Mouse (Mus musculus): Measurements from ENCODE around the gene Hoxb3. TPM values are rescaled to one million over a fixed set of nuclear protein-coding genes. Genes with fewer than 3 reads are reported as not detected.

Hoxb3 gene
- polyA plus RNA-seq, 1 experiment from 2014 or later = 1.1 TPM

- no peak for ATAC-seq
- 0 out of 2 replicates have a peak overlapping the region, but pooled peaks have one; percentile 3 for H3K4me3 ChIP-seq (ENCODE audit: low read depth, low read length)
- H3K9ac ChIP-seq (ENCODE audit: low read depth, low read length) = peak overlapping the region; percentile 55; the same call in 1 of the 2 replicates
- peaks cover 67% of the 10 kb centered on the region for H3K27me3 ChIP-seq (replicated peaks; ENCODE audit: control insufficient read depth, insufficient read depth, low read length)
- H3K27ac ChIP-seq (ENCODE audit: low read depth, low read length) = peak overlapping the region; percentile 21; the same call in 1 of the 2 replicates
- no peaks in the 10 kb centered on the region for H3K4me1 ChIP-seq (replicated peaks; ENCODE audit: control insufficient read depth, insufficient read depth, low read length)
- H3K36me3 ChIP-seq (ENCODE audit: control insufficient read depth, insufficient read depth) = no peaks in the 10 kb centered on the region
- H3K4me2 ChIP-seq (replicated peaks; ENCODE audit: low read depth) = peak overlapping the region; percentile 63
- WGBS = 63% methylated on average over 6 of the region's 6 CpGs
- TF ChIP-seq CTCF (IDR thresholded peaks at IDR 0.05; ENCODE audit: low read depth) = no peak
- no peaks in the 10 kb centered on the region for H3K9me3 ChIP-seq (ENCODE audit: control insufficient read depth)
These were observed 17.5 kb upstream of the Hoxb3 start for GRCm38 (mm10) chr11:96305505-96306182.

DNA sequence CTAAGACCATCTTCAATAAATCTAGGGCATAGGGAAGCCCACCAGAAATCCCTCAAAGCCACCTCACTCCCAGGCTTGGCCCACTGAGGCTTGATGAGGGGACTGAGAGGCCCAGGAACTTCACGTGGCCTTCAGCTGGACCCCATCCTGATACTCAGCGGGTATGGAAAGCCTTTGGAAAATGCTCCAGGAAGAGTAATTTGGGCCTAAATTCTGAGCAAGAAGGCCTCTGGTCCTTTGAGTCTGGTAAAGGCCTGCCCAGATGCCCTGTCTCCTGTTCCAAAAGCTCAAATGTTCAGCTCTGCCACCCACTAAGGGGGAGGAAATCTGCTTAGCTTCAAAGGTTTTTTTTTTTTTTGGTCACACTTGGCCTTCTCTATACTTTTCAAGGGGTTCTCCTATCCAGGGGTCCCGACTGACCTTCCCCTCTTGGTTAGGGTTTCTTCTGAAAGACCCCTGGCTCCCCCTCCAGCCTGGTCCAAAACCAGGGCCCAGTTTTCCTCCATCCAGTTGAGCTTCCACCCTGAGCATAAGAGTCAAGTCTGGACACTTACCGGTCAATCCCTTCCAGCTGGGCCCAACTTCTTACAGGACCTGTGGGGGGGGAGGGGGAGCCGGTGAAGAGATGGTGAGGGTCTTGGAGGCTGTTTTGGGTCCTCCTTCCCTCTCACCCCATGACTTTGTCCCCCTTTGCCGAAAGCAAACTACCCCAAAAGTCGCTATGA, 16.8 kb upstream of the Hoxb3 start:
- Histone ChIP-seq H3K4me2 (replicated peaks; ENCODE audit: low read depth) (peak overlapping the region; percentile 63), H3K36me3 (ENCODE audit: control insufficient read depth, insufficient read depth) (no peaks in the 10 kb centered on the region), H3K9me3 (ENCODE audit: control insufficient read depth) (no peaks in the 10 kb centered on the region), H3K4me3 (ENCODE audit: low read depth, low read length) (peak overlapping the region; percentile 27), H3K9ac (ENCODE audit: low read depth, low read length) (peak overlapping the region; percentile 27; the same call in 1 of the 2 replicates), H3K27ac (ENCODE audit: low read depth, low read length) (0 out of 2 replicates have a peak overlapping the region, but pooled peaks have one; percentile 11), H3K27me3 (replicated peaks; ENCODE audit: control insufficient read depth, insufficient read depth, low read length) (peaks cover 63% of the 10 kb centered on the region), H3K4me1 (replicated peaks; ENCODE audit: control insufficient read depth, insufficient read depth, low read length) (no peaks in the 10 kb centered on the region)
- no peak for TF ChIP-seq CTCF (IDR thresholded peaks at IDR 0.05; ENCODE audit: low read depth)
- WGBS = 31% methylated on average over 7 of the region's 7 CpGs
- no peak for ATAC-seq

- Histone ChIP-seq H3K4me1 (replicated peaks; ENCODE audit: control insufficient read depth, insufficient read depth, low read length) (no peaks in the 10 kb centered on the region), H3K4me2 (replicated peaks; ENCODE audit: low read depth) (peak overlapping the region; percentile 63), H3K27me3 (replicated peaks; ENCODE audit: control insufficient read depth, insufficient read depth, low read length) (peaks cover 58% of the 10 kb centered on the region), H3K9ac (ENCODE audit: low read depth, low read length) (no peak overlapping the region), H3K27ac (ENCODE audit: low read depth, low read length) (no peak overlapping the region), H3K9me3 (ENCODE audit: control insufficient read depth) (no peaks in the 10 kb centered on the region), H3K4me3 (ENCODE audit: low read depth, low read length) (peak overlapping the region; percentile 27), H3K36me3 (ENCODE audit: control insufficient read depth, insufficient read depth) (no peaks in the 10 kb centered on the region)
- WGBS = 9% methylated on average over 13 of the region's 13 CpGs
- no peak for ATAC-seq
- TF ChIP-seq CTCF (IDR thresholded peaks at IDR 0.05; ENCODE audit: low read depth) = no peak
These were observed 16.2 kb upstream of the Hoxb3 start for GRCm38 (mm10) chr11:96306908-96307269.

- Histone ChIP-seq H3K36me3 (ENCODE audit: control insufficient read depth, insufficient read depth) (no peaks in the 10 kb centered on the region), H3K4me1 (replicated peaks; ENCODE audit: control insufficient read depth, insufficient read depth, low read length) (no peaks in the 10 kb centered on the region), H3K27me3 (replicated peaks; ENCODE audit: control insufficient read depth, insufficient read depth, low read length) (peaks cover 58% of the 10 kb centered on the region), H3K4me2 (replicated peaks; ENCODE audit: low read depth) (peak overlapping the region; percentile 63), H3K9me3 (ENCODE audit: control insufficient read depth) (no peaks in the 10 kb centered on the region), H3K9ac (ENCODE audit: low read depth, low read length) (no peak overlapping the region), H3K27ac (ENCODE audit: low read depth, low read length) (peak overlapping the region; percentile 21; the same call in 1 of the 2 replicates), H3K4me3 (ENCODE audit: low read depth, low read length) (no peak overlapping the region)
- WGBS = 35% methylated on average over 4 of the region's 4 CpGs
- TF ChIP-seq CTCF (IDR thresholded peaks at IDR 0.05; ENCODE audit: low read depth) = no peak
- ATAC-seq = no peak
These were observed 14.4 kb upstream of the Hoxb3 start for GRCm38 (mm10) chr11:96308763-96309162.

- H3K4me2 ChIP-seq (replicated peaks; ENCODE audit: low read depth) = peak overlapping the region; percentile 63
- peaks cover 60% of the 10 kb centered on the region for H3K27me3 ChIP-seq (replicated peaks; ENCODE audit: control insufficient read depth, insufficient read depth, low read length)
- TF ChIP-seq CTCF (IDR thresholded peaks at IDR 0.05; ENCODE audit: low read depth) = no peak
- no peaks in the 10 kb centered on the region for H3K9me3 ChIP-seq (ENCODE audit: control insufficient read depth)
- H3K4me1 ChIP-seq (replicated peaks; ENCODE audit: control insufficient read depth, insufficient read depth, low read length) = no peaks in the 10 kb centered on the region
- H3K27ac ChIP-seq (ENCODE audit: low read depth, low read length) = peak overlapping the region; percentile 21
- 39% methylated on average over 4 of the region's 4 CpGs for WGBS
- H3K4me3 ChIP-seq (ENCODE audit: low read depth, low read length) = no peak overlapping the region
- ATAC-seq = no peak
- H3K9ac ChIP-seq (ENCODE audit: low read depth, low read length) = no peak overlapping the region
- no peaks in the 10 kb centered on the region for H3K36me3 ChIP-seq (ENCODE audit: control insufficient read depth, insufficient read depth)
These were observed 13.8 kb upstream of the Hoxb3 start for GRCm38 (mm10) chr11:96309288-96309687.

GRCm38 (mm10) chr11:96310183-96310938, 12.8 kb upstream of the Hoxb3 start:
- no peak for ATAC-seq
- H3K27ac ChIP-seq (ENCODE audit: low read depth, low read length) = peak overlapping the region; percentile 55
- WGBS = 32% methylated on average over 20 of the region's 20 CpGs
- TF ChIP-seq CTCF (IDR thresholded peaks at IDR 0.05; ENCODE audit: low read depth) = no peak
- H3K4me2 ChIP-seq (replicated peaks; ENCODE audit: low read depth) = peak overlapping the region; percentile 63
- H3K36me3 ChIP-seq (ENCODE audit: control insufficient read depth, insufficient read depth) = no peaks in the 10 kb centered on the region
- H3K27me3 ChIP-seq (replicated peaks; ENCODE audit: control insufficient read depth, insufficient read depth, low read length) = peaks cover 64% of the 10 kb centered on the region
- H3K9ac ChIP-seq (ENCODE audit: low read depth, low read length) = 0 out of 2 replicates have a peak overlapping the region, but pooled peaks have one; percentile 32
- peak overlapping the region; percentile 25; the same call in 1 of the 2 replicates for H3K4me3 ChIP-seq (ENCODE audit: low read depth, low read length)
- H3K9me3 ChIP-seq (ENCODE audit: control insufficient read depth) = no peaks in the 10 kb centered on the region
- H3K4me1 ChIP-seq (replicated peaks; ENCODE audit: control insufficient read depth, insufficient read depth, low read length) = no peaks in the 10 kb centered on the region

Measured in intestine, postnatal 0 days (tissue).